In the genomic region with DNA sequence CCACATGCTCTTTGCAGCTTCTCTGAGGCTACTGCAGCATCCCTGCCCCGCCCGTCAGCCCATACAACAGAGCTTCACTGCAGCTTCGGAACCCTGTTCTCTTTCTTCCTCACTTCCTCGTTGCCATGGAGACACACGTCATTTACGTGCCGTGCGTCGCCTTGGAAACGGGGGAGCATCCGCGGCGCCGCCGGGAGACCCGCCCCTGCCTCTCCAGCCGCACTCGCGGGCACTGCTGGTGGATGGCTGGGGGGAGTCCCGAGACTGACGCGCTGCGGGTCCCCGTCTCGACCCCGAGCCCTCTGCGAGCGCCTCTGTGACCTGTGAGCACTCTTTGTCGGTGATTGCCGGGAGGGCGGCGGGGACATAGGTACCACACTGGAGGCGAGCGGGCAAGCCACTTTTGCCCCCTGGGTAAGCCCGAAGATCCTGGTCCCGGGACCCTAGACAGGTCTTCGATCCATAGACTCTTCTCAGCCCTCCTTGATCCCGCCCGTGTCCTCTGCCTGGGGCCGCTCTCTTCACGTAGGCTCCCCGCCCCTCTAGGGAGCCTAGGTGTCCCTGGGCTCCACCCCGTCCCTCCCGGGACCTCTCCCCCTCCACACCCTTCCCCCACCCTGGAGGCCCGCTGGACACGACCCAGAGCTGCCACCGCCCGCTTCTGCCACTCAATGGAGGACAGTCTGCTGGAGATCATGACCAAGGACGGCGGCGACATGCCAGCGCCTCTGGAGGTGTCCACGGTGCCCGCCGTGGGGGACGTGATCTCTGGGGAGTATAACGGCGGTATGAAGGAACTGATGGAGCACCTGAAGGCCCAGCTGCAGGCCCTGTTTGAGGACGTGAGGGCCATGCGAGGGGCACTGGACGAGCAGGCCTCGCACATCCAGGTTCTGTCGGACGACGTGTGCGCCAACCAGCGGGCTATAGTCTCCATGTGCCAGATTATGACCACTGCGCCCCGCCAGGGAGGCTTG, we compare ENCODE assay signal across 8 mouse cellular contexts. TPM values are rescaled to one million over a fixed set of nuclear protein-coding genes. Genes with fewer than 3 reads are reported as not detected.
DNase-seq lines count a peak whose midpoint lies in the region; ATAC-seq and TF ChIP-seq lines count a peak whose summit lies in the region.

No protein-coding gene starts in this region.

- no peaks in the 10 kb centered on the region for H3K79me2 ChIP-seq in CH12.LX (replicated peaks; ENCODE audit: control insufficient read depth, extremely low read depth, insufficient read depth, poor library complexity, severe bottlenecking)

- H3K27me3 ChIP-seq in CH12.LX (replicated peaks), result peaks cover 89% of the 10 kb centered on the region
- peaks cover 15% of the 10 kb centered on the region; the same call in 1 of the 2 replicates for H3K27me3 ChIP-seq in forebrain, embryonic 14.5 days (replicated peaks; ENCODE audit: control insufficient read depth, insufficient read depth, low read length)
- peaks cover 27% of the 10 kb centered on the region for H3K27me3 ChIP-seq in hindbrain, embryonic 11.5 days (ENCODE audit: control insufficient read depth, insufficient read depth, low read length)
- H3K27me3 ChIP-seq in lung, embryonic 16.5 days (ENCODE audit: control insufficient read depth, insufficient read depth, low read depth, low read length), result peaks cover 73% of the 10 kb centered on the region

- peak overlapping the region; percentile 99 for H3K4me2 ChIP-seq in CH12.LX (ENCODE audit: insufficient read depth, low read depth, poor library complexity, severe bottlenecking)
- peak overlapping the region; percentile 78 for H3K4me2 ChIP-seq in forebrain, embryonic 14.5 days (ENCODE audit: low read length)
- H3K4me2 ChIP-seq in hindbrain, embryonic 11.5 days (replicated peaks; ENCODE audit: low read depth, low read length), result peak overlapping the region; percentile 82
- peak overlapping the region; percentile 54 for H3K4me2 ChIP-seq in lung, embryonic 16.5 days (ENCODE audit: low read depth, low read length)

- no peak overlapping the region for H3K9ac ChIP-seq in CH12.LX (ENCODE audit: insufficient read depth, low read depth)
- peak overlapping the region; percentile 69 for H3K9ac ChIP-seq in forebrain, embryonic 14.5 days (ENCODE audit: low read length)
- peak overlapping the region; percentile 68 for H3K9ac ChIP-seq in hindbrain, embryonic 11.5 days (ENCODE audit: low read depth, low read length)
- no peak overlapping the region for H3K9ac ChIP-seq in lung, embryonic 16.5 days (ENCODE audit: low read length)

- H3K36me3 ChIP-seq in CH12.LX (replicated peaks in 1 of 2; ENCODE audit: control insufficient read depth in 1 of 2, insufficient read depth in 1 of 2, low read length in 1 of 2), result no peaks in the 10 kb centered on the region
- H3K36me3 ChIP-seq in forebrain, embryonic 14.5 days (ENCODE audit: control insufficient read depth, insufficient read depth, low read length), result no peaks in the 10 kb centered on the region
- H3K36me3 ChIP-seq in hindbrain, embryonic 11.5 days (ENCODE audit: control insufficient read depth, insufficient read depth, low read length), result no peaks in the 10 kb centered on the region
- H3K36me3 ChIP-seq in lung, embryonic 16.5 days (ENCODE audit: control insufficient read depth, insufficient read depth, low read length), result no peaks in the 10 kb centered on the region

- no peak for TF ChIP-seq CTCF in CH12.LX (conservative IDR thresholded peaks at IDR 0.05 in 1 of 2, IDR thresholded peaks at IDR 0.05 in 1 of 2; ENCODE audit: low read depth in 2 of 2, low read length in 2 of 2)

- TF ChIP-seq POLR2A in CH12.LX (IDR thresholded peaks at IDR 0.05; ENCODE audit: low read depth, low read length), result no peak

- ATAC-seq in forebrain, embryonic 14.5 days, result peak; percentile 95
- ATAC-seq in hindbrain, embryonic 11.5 days (ENCODE audit: low FRiP score), result peak; percentile 92
- ATAC-seq in lung, embryonic 16.5 days (ENCODE audit: low read depth), result peak; percentile 79

- H3K27ac ChIP-seq in CH12.LX (ENCODE audit: insufficient read depth, low read depth), result no peak overlapping the region
- H3K27ac ChIP-seq in forebrain, embryonic 14.5 days (ENCODE audit: low read depth, low read length), result peak overlapping the region; percentile 97
- H3K27ac ChIP-seq in hindbrain, embryonic 11.5 days (ENCODE audit: low read depth, low read length), result peak overlapping the region; percentile 91
- no peak overlapping the region for H3K27ac ChIP-seq in lung, embryonic 16.5 days (ENCODE audit: low read length)

- H3K4me3 ChIP-seq in CH12.LX (replicated peaks in 1 of 3; ENCODE audit: low read depth in 2 of 3, low read length in 2 of 3, poor library complexity in 1 of 3), result peak overlapping the region in 2 of 3 experiments; percentile 16 to 52
- peak overlapping the region; percentile 56 for H3K4me3 ChIP-seq in forebrain, embryonic 14.5 days (ENCODE audit: low read depth, low read length)
- peak overlapping the region; percentile 48 for H3K4me3 ChIP-seq in hindbrain, embryonic 11.5 days (ENCODE audit: low read depth, low read length)
- peak overlapping the region; percentile 39 for H3K4me3 ChIP-seq in lung, embryonic 16.5 days (ENCODE audit: low read length)

- dilution Hi-C loops in CH12.LX (cut with MboI; ENCODE audit: extremely low pct_ligation_motif_present, extremely low pct_unique_long_range_greater_than_20kb, low sequenced_read_pairs), result no loop called here

- in situ Hi-C loops in CH12.LX (cut with MboI; ENCODE audit: low pct_ligation_motif_present, low pct_unique_long_range_greater_than_20kb, low sequenced_read_pairs), result loop anchor here (25.0 kb wide), 1 partner anchor 306 kb away; no protein-coding TSS in a partner anchor

- H3K4me1 ChIP-seq in CH12.LX (ENCODE audit: control insufficient read depth in 1 of 2, insufficient read depth in 2 of 2), result peaks cover 10 to 45% of the 10 kb centered on the region in 2 experiments
- peaks cover 4% of the 10 kb centered on the region; the same call in 1 of the 2 replicates for H3K4me1 ChIP-seq in forebrain, embryonic 14.5 days (ENCODE audit: control insufficient read depth, insufficient read depth, low read length)
- peaks cover 7% of the 10 kb centered on the region for H3K4me1 ChIP-seq in hindbrain, embryonic 11.5 days (replicated peaks; ENCODE audit: control insufficient read depth, insufficient read depth, low read length)
- peaks cover 9% of the 10 kb centered on the region for H3K4me1 ChIP-seq in lung, embryonic 16.5 days (replicated peaks; ENCODE audit: control insufficient read depth, insufficient read depth, low read length)

- TF ChIP-seq RAD21 in CH12.LX (IDR thresholded peaks at IDR 0.05; ENCODE audit: low read depth, low read length), result no peak

- no peaks in the 10 kb centered on the region for H3K9me3 ChIP-seq in CH12.LX (replicated peaks; ENCODE audit: low read length)
- H3K9me3 ChIP-seq in forebrain, embryonic 14.5 days (replicated peaks; ENCODE audit: control insufficient read depth, low read length), result no peaks in the 10 kb centered on the region
- no peaks in the 10 kb centered on the region for H3K9me3 ChIP-seq in hindbrain, embryonic 11.5 days (ENCODE audit: control insufficient read depth, low read length)
- H3K9me3 ChIP-seq in lung, embryonic 16.5 days (ENCODE audit: control insufficient read depth, low read length), result no peaks in the 10 kb centered on the region

- DNase-seq in CH12.LX (ENCODE audit: extremely low read depth), result peak; percentile 97
- peak; percentile 16 for DNase-seq in c-Kit-positive CD71-positive TER-119-positive erythroid progenitor cells, embryonic 14.5 days (ENCODE audit: low spot score)
- peak; percentile 99 for DNase-seq in forebrain, embryonic 14.5 days (ENCODE audit: low spot score)
- DNase-seq in hindbrain, embryonic 11.5 days (ENCODE audit: low spot score), result peak; percentile 98
- peak; percentile 77 for DNase-seq in layer of hippocampus, adult 9-10 months (ENCODE audit: low spot score)
- peak; percentile 52 for DNase-seq in ovary, postnatal 14 days (ENCODE audit: low spot score)
- peak; percentile 71 for DNase-seq in thymus, postnatal 25 days

- WGBS in forebrain, embryonic 14.5 days, result 1% methylated on average over 69 of the region's 69 CpGs
- 1% methylated on average over 68 of the region's 69 CpGs for WGBS in hindbrain, embryonic 11.5 days
- WGBS in lung, embryonic 16.5 days, result 2% methylated on average over 68 of the region's 69 CpGs

- no peak for TF ChIP-seq EP300 in CH12.LX (IDR thresholded peaks at IDR 0.05; ENCODE audit: low read length)

RNA-seq across cellular contexts. Expression of gene Ccdc184, which starts 1.0 kb away (rescaled TPM):
- 0.04 TPM in 1 of 2 replicates, not detected in the other for total RNA-seq in CH12.LX (2012; rRNA removed)
- total RNA-seq in CH12.LX (2014; rRNA removed), result not detected in 2 replicates
- 0.08 and 0.17 TPM in 2 replicates for polyA plus RNA-seq in CH12.LX (2012; ENCODE audit: insufficient read length, low read depth)
- 42.6 and 52.2 TPM in 2 replicates for polyA plus RNA-seq in forebrain, embryonic 14.5 days (2014; fragmentation: Nextera tagmentation; extraction: Ambion mirVana)
- 13.3 and 15.9 TPM in 2 replicates for polyA plus RNA-seq in hindbrain, embryonic 11.5 days (2014; fragmentation: Nextera tagmentation; extraction: Ambion mirVana)
- polyA plus RNA-seq in lung, embryonic 16.5 days (2015; fragmentation: Nextera tagmentation; extraction: Ambion mirVana), result 0.20 and 0.24 TPM in 2 replicates

RNA-seq across cellular contexts. Expression of gene Asb8, which starts 2.5 kb away (rescaled TPM):
- 20.5 and 22.6 TPM in 2 replicates for total RNA-seq in CH12.LX (2012; rRNA removed)
- 31.1 and 32.5 TPM in 2 replicates for total RNA-seq in CH12.LX (2014; rRNA removed)
- polyA plus RNA-seq in CH12.LX (2012; ENCODE audit: insufficient read length, low read depth), result 24.7 and 27.7 TPM in 2 replicates
- polyA plus RNA-seq in forebrain, embryonic 14.5 days (2014; fragmentation: Nextera tagmentation; extraction: Ambion mirVana), result 60.5 and 62.2 TPM in 2 replicates
- polyA plus RNA-seq in hindbrain, embryonic 11.5 days (2014; fragmentation: Nextera tagmentation; extraction: Ambion mirVana), result 47.6 and 53.2 TPM in 2 replicates
- 44.5 and 47.9 TPM in 2 replicates for polyA plus RNA-seq in lung, embryonic 16.5 days (2015; fragmentation: Nextera tagmentation; extraction: Ambion mirVana)

RNA-seq across cellular contexts. Expression of gene Olfr288, which starts 27.4 kb away (rescaled TPM):
- total RNA-seq in CH12.LX (2012; rRNA removed) (not detected in 2 replicates), CH12.LX (2014; rRNA removed) (not detected in 2 replicates)
- polyA plus RNA-seq in CH12.LX (2012; ENCODE audit: insufficient read length, low read depth), result not detected in 2 replicates
- not detected in 2 replicates for polyA plus RNA-seq in forebrain, embryonic 14.5 days (2014; fragmentation: Nextera tagmentation; extraction: Ambion mirVana)
- polyA plus RNA-seq in hindbrain, embryonic 11.5 days (2014; fragmentation: Nextera tagmentation; extraction: Ambion mirVana), result not detected in 2 replicates
- polyA plus RNA-seq in lung, embryonic 16.5 days (2015; fragmentation: Nextera tagmentation; extraction: Ambion mirVana), result not detected in 2 replicates

RNA-seq across cellular contexts. Expression of gene Gm44579, which starts 52.8 kb away (rescaled TPM):
- total RNA-seq in CH12.LX (2012; rRNA removed) (not detected in 2 replicates), CH12.LX (2014; rRNA removed) (not detected in 2 replicates)
- polyA plus RNA-seq in CH12.LX (2012; ENCODE audit: insufficient read length, low read depth), result not detected in 2 replicates
- not detected in 2 replicates for polyA plus RNA-seq in forebrain, embryonic 14.5 days (2014; fragmentation: Nextera tagmentation; extraction: Ambion mirVana)
- polyA plus RNA-seq in hindbrain, embryonic 11.5 days (2014; fragmentation: Nextera tagmentation; extraction: Ambion mirVana), result not detected in 2 replicates
- polyA plus RNA-seq in lung, embryonic 16.5 days (2015; fragmentation: Nextera tagmentation; extraction: Ambion mirVana), result not detected in 2 replicates

RNA-seq across cellular contexts. Expression of gene Olfr287, which starts 52.9 kb away (rescaled TPM):
- total RNA-seq in CH12.LX (2012; rRNA removed) (not detected in 2 replicates), CH12.LX (2014; rRNA removed) (not detected in 2 replicates)
- polyA plus RNA-seq in CH12.LX (2012; ENCODE audit: insufficient read length, low read depth), result not detected in 2 replicates
- not detected in 2 replicates for polyA plus RNA-seq in forebrain, embryonic 14.5 days (2014; fragmentation: Nextera tagmentation; extraction: Ambion mirVana)
- not detected in 2 replicates for polyA plus RNA-seq in hindbrain, embryonic 11.5 days (2014; fragmentation: Nextera tagmentation; extraction: Ambion mirVana)
- polyA plus RNA-seq in lung, embryonic 16.5 days (2015; fragmentation: Nextera tagmentation; extraction: Ambion mirVana), result not detected in 2 replicates

Comparison
In these comparisons a context has a peak if more than half of its experiments do, and no peak if none do; other contexts are left out.
1. DNase-seq: peak in every context shown above with its lines; median percentile 99 in forebrain, embryonic 14.5 days; 98 in hindbrain, embryonic 11.5 days; 97 in CH12.LX; 77 in layer of hippocampus, adult 9-10 months; 71 in thymus, postnatal 25 days; 52 in ovary, postnatal 14 days; 16 in c-Kit-positive CD71-positive TER-119-positive erythroid progenitor cells, embryonic 14.5 days.
2. H3K27ac ChIP-seq: peak in forebrain, embryonic 14.5 days (single experiment) and hindbrain, embryonic 11.5 days (single experiment); none in CH12.LX (single experiment) and lung, embryonic 16.5 days (single experiment).
3. H3K9ac ChIP-seq: peak in forebrain, embryonic 14.5 days (single experiment) and hindbrain, embryonic 11.5 days (single experiment); none in CH12.LX (single experiment) and lung, embryonic 16.5 days (single experiment).
4. RNA of gene Ccdc184, which starts 1.0 kb away (polyA plus RNA-seq): 42.6 to 52.2 TPM in forebrain, embryonic 14.5 days and 13.3 to 15.9 TPM in hindbrain, embryonic 11.5 days; 0.20 to 0.24 TPM in lung, embryonic 16.5 days and 0.08 to 0.17 TPM in CH12.LX; every median in the first group is over 10 times any median in the second.
5. Peak in every context shown above with its lines, with median percentiles within 50 percentile points of each other: H3K4me2 ChIP-seq, H3K4me3 ChIP-seq and ATAC-seq.